Mouse (Mus musculus): ENCODE measurements at regions not wholly inside any gene's neighbourhood (a gene's known extent, or its start where the extent isn't known, plus 50 kb on each side); places are given as distances from the start of the nearest gene placed in this dataset.

DNA sequence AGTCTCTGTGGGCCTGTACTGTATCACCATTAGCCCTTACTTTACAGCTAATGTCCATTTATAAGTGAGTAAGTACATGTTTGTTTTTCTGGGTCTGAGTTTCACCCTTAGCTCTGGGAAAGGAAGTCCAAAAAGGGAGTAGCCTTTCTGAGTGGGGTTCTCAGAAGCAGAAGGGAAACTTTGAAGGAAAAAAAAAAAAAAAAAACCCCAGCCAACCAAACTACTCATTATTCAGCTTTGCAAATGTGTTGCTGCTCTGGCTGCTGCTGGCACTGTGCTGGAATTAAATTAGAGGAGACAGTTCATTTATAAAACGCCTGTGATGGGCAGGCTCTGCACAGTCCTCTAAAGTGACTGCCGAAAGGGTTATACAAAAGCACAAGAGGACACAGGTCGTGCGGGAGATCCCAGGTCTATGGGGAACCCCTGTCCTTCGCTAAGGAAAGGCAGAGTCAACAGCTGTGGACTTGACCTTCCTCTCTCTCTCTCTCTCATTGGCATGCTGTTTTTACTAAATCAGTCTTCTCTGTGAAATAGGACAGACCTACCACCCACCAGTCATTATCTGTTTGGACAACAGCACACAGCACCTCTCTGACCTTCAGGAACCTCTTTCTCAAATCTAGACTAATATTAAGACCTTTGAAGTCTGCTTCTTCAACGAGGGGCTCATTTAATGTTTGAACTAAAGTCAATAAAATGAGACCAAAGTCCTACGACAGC, 165.4 kb downstream of the Cd47 start:
- DNase-seq (ENCODE audit: low read depth, low spot score) = no peak

DNA sequence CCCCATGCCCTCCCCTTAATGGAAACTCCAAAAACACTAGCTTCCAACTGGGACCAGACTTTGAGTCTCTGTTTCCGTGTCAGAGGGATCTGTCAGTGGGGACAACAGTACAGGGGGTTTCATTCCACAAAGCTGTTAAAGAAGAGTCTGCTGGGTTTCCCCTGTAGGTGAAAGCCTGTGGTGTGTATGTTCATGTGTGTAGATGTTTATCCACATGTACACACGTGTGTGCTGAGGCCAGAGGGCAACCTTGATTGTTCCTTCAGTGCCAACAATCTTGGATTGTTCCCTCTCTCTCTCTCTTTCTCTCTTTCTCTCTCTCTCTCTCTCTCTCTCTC, 165.9 kb downstream of the Cd47 start:
- DNase-seq (ENCODE audit: low read depth, low spot score) = no peak

DNA sequence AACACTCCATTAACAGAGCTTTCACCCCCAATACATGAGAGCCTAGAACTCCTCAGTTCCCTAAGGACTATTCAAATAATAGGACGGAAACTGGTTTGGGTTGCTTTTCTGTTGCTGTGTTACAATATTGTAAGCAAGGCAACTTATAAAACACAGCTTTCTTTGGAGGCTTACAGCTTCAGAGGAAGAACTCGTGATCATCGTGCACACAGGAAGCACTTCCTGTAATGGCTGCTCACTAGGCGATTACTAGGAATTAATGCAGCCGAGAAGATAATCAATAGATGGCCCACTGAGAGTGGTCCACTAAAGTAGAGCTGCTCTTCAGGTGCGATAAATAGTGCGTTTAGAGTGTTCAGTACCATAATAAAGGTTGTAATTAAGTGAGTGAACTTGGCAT, 166.8 kb downstream of the Cd47 start:
- no peak for DNase-seq (ENCODE audit: low read depth, low spot score)

DNA sequence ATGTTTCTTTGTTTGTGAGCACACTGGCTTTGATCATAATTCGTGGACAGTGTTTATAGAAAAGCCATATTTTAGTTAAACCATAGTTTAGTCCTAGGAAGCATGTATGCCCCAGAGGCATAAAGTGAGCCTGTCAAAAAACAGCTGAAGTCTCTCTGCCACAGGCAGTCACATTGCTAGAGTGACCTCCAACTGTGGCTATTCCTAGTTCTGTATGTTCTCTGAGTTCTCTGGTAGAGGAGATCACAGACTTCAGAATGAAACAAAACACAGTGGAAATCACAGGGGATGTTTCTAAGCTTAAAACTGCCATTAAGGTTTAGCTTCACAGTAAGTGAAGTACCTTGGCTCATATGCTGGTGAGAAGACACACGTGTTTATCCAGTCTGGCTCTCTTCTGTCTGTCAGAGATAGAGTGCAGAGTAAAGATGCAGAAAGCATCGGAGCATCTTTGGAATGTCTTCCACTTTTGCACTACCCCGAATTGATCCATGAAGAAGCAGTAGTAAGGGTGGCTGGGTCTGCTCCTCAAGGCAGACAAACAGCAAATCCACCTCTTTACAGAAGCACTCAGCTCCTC, 168.0 kb downstream of the Cd47 start:
- no peak for DNase-seq (ENCODE audit: low read depth, low spot score)

DNA sequence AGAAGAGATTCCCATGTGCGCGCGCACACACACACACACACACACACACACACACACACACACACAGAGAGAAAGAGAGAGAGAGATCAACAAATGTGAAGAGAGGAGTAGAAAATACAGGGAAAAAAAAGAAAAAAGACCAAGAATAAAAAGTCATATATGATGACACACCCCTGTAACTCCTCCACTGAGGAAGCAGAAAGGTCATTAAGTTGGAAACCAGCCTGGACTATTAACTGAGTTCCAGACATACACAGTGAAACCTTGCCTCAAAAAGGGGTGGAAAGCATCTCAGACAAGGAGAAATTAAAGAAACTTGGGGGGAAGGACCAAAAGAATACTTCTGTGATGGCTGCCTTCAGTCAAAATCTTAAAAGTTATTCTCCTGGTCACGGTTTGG, 168.7 kb downstream of the Cd47 start:
- DNase-seq (ENCODE audit: low read depth, low spot score) = no peak

DNA sequence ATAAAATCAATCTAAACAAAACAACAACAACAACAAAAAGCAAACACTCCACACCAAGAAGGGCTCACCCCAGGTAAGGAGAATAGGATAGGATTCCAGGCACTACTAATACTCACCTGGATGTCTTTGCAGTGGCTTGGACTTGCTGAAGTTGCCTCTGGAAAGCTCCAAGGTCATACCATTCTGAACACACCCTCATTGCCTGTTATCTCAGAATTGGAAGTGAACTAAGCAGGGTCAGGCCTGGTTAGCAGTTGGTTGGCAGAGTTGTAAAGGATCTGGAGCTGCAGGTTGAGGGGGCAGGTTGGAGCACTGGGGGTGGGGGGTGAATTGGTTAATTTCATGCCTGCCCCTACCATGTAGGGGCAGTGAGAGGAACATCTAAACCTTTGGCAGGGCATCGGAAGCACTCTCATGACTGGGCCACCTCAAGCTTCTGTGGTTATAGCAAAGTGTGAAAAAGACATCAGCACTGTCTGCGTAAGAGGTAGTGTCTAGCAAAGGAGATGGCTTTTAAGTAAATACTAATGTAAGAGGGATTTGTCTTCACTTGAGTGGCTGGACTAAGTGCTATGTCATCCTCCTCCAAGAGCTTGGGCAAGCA, 169.5 kb downstream of the Cd47 start:
- DNase-seq (ENCODE audit: low read depth, low spot score) = no peak

DNA sequence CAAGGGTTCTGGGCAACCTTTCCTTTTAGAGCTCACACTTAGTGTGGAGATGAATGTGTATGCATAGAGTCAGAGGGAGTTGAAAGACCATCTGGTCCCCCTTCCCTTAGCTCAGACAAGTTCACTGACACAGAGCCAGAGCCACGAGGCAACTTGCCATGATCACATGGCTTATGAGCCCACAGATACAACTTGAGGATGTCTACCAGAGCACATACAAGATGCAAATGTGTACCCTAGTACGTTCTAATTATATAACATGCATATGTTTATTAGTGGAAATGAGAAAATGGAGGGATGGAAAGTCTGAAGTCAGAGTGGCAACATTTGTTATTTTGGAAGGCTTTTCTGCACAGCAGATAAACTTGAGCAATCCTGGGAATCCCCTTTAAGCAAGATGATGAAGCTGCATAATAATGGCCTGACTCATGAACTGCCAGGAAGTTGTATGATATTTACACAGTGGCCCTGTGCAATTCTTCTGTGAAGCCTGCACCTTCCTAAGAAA, 170.0 kb downstream of the Cd47 start:
- no peak for DNase-seq (ENCODE audit: low read depth, low spot score)

DNA sequence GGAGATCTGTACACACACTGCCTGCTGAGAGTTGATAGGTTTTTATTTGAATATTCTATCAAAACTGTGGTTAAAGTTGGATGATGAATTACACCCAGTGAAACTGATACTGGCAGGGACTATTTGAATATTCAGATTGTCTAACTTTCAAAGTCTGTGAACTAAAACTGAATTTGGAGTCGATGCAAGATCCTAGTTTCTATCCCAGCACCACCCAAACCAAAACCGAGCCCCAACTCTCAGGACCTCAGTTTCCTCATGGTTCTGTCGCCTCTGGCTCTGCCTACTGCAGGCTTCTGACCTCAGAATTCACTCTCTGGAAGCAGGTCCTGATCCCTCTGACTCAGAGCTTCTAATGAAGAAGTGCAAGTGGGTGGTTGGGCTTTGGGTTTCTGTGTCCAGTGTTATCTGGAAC, 170.8 kb downstream of the Cd47 start:
- DNase-seq (ENCODE audit: low read depth, low spot score) = no peak

DNA sequence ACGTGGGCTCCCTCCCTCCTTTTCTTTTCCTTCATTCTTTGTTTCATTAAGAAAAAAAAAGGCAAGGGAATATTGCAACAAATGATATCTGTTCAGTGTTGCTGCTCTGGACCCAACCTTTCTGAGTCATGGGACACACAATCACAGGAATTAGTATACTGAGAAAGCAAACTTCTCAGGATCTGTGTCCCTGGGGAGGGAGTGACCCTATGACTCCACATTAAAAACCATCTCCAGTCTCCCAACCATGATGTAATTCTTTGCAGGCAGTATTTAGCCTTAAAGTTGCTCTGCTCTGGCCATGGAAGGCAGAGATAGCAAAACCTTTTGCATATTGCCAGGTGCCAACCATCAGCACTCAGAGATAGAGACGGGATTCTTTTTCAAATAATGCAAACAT, 176.9 kb downstream of the Cd47 start:
- DNase-seq (ENCODE audit: low read depth, low spot score) = no peak

DNA sequence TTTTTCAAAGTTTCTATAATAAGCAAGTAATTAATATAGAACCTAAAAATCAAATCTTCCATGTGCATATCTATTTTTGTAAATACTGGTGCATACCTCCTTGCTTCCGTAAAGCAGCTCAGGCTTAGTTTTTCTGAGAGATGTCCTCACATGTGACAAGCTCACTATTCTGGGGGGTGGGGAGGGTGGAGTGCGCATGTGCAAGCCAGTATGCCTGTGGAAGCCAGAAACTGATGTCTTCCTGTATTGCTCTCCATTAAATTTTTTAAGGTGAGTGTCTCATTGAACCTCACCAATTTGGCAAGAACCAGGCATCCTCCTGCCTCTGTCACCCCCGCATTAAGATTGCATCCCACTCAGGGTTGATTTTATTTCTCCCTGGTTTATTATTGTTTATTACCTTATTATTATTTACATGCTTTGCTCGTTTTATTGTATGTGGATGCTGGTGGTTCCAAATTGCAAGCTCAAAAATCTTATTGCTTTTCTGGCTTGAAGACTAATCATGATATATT, 179.2 kb downstream of the Cd47 start:
- DNase-seq (ENCODE audit: low read depth, low spot score) = no peak

DNA sequence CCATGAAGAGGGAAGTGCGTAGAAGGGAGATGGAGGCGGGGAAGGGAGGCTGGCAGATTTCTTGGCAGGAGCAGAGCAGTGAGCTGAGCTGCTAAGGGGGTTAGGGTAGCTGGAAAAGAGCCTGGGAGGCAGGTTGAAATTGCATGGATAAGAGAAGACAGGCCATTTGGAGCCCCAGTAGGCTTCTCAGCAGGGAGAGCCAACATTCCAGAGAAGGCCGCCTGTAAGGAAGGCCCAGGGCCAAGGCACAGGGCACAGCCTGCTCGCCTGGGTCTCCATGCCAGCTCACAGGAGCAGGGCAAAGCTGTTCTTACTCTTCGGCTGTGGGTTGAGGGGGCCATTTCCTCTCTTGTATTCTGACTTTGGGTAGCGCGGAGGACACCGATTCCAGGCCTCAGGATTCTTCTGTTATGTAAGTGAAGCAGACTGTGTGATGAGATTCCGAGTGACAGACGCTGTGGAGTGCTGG, 179.9 kb downstream of the Cd47 start:
- DNase-seq (ENCODE audit: low read depth, low spot score) = peak; percentile 50

DNA sequence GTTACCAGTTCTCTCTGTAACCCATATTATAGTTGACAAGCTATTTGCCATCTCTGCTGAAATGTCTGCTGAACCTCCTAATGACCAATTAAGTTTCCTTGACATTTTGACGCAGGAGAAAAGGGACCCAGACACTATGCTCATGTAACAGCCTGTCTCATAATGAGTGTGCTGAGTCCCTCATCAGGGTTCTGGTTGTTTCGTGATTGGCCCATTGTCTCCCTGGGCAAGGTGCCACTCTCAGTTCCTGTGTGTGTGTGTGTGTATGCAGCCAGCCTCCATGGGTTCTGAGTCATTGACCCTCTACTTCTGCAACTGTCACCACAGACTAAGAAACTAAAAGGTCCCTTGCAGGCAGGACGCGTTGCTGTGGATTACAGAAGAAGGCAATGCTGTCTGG, 181.8 kb downstream of the Cd47 start:
- no peak for DNase-seq (ENCODE audit: low read depth, low spot score)

DNA sequence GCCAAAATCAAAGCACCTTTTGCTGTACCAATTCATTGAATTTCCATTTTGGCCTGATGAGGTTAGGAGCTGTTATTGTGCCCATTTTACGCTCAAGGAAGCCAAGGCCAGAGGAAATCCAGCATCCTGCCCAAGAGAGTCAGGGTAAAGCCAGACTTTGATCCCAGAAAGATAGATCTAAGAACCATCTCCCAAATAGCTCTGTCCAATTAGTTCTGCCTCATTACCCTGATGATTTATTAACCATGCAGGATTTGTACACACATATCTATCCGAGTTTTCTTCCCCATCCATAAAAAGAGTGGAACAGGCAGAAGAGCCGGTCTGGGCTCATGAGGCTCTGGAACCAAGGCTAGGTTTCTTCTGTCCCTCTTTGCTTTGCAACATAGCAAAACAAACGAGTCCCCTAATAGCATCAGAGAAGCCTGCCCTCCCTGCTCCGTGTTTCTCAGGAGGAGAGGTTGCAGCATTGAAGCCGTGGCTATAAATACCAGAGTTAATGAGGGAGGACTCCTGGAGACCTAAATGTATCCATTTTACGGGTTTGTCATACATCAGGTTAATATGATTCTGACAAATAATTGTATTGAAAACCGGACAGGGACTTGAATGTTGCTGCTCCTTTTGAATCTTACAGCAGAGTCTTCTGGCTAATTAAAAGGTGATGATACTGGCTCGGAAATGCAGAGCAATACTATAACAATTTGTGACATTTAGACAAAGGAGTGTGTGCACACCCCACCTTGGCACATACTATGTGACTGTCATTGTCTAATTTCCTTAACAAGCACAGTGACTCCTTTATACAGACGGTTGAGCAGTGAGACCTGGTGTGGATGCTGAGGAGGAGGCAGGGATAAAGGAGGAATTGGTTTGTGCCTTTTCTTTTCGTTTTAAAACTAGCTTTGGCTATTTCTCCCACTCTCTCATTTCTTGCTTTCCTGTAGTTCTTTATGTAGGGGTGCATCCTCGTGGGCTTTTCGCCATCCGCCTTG, 185.0 kb downstream of the Cd47 start:
- no peak for DNase-seq (ENCODE audit: low read depth, low spot score)

DNA sequence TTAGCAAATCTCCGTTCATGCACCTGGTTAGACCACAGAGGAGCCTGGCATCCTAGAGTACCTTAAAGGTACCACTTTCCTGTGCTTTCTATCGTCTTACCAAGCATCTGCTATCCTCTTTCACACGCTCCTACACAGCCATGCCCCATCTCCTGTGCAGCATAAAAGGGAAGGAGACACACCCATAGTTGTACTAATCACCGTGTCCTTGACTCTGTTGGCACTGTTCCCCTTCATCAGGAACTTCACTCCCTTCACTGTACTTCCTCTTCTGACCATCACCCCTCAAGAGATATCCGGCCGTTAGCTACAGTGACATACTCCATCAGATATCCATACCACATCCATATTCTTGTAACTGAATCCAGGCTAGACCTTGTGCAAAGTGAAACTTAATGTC, 186.6 kb downstream of the Cd47 start:
- DNase-seq (ENCODE audit: low read depth, low spot score) = peak; percentile 44

DNA sequence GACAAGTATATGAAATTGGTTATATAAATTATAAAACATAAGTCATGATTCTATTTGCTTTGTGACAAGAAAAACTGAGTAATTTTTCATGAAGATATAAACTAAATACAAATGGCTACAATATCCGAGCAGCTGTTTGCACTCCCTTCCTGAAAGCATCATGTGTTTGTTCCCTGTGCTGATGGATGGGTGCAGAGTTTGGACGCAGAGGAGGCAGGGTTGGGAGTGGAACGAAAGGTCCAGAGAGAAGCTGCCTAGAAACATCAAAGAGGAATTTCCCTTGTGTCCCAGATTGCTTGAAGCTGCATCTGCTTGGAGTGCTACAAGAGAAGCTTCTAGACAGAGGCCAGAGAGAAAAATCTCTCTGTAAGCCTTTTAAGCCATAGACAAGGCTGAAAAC, 195.5 kb downstream of the Cd47 start:
- no peak for DNase-seq (ENCODE audit: low read depth, low spot score)

DNA sequence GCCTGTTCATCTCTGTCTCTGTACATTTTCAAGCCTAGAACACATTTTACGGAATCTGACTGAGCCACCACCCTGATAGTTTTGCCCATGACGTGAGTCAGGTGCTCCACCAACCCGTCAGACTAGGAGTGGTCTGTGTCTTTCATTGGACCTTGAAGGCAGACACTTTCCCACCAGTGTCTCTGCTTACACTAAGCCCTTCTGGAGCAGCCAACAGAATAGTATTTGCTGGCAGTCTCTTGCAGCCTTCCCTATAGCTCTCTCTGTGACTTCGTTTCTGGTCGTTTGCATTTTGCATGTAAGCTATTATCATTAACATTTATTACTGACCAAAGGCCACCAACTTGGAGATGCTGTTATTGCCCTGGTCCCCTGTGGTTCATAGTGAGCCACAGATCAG, 196.3 kb downstream of the Cd47 start:
- DNase-seq (ENCODE audit: low read depth, low spot score) = no peak

DNA sequence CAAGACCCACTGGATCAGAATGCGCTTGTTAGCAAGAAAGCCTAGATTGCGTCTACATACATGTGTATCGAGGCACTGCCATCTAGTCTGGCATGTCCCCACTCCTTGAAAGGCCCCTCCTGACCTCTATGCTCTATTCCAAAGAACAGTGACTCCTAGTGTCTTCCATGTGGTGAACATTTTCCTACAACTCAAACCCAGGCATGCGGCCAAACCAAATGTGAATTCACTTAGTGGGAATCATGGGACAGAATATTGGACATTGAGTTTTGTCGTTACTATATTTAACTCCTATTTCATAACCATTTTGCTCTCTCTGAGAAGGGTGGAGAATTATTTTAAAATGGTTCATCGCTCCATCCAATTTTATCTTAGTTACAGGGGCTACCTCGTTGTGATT, 196.7 kb downstream of the Cd47 start:
- DNase-seq (ENCODE audit: low read depth, low spot score) = no peak

DNA sequence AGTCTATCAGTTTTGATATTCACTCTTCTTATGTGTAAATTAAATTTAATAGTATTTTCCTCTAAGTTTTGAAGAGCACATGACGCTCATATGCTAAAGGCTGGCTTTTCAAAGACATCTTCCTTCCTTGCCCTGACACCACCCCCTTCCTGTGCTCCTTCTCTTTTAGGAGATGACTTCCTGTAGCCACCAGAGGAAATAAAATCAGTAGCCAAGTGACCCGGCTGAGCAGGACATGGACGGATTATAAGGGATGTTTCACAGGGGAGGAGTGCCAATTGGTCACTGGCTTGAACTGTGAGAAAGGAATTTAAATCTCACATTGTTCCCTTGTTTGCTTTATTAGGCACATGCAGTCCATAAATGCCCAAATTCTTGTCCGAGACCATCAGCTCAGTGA, 200.5 kb downstream of the Cd47 start:
- no peak for DNase-seq (ENCODE audit: low read depth, low spot score)

DNA sequence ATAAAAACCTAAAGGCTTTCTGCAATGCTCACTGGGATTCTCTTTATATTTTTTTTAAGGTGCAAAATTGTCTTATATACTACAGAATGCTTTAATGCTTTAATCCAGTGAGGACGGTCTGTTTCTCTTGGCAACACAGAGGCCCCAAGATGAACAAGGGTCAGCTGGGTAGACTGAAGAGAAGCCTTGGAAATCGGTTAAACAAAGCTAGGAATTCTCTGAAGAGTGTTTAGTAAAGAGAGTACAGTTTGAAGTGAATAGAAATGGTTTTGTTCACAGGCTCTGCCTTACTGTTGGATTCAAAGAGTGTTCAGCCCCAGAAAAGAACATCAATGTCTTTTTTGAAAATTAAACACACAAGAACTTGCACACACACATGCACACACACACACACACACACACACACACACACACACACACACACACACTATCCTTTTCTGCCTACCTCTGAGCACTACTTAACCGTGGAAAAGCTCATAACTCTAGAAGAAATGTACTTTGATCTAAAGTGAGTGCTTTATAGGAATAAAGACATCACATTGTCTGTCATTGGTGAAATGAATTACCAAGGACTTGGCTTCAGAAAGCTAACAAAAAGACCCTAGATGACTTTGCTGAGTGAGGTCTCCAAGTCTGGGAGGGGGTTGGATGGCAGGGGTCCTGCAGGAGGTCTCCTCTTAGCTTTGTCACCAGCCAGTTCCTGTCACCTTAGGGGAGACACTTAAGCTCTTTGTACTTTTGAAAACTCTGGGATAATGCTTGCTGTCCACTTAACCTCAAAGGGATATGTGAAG, 201.5 kb downstream of the Cd47 start:
- DNase-seq (ENCODE audit: low read depth, low spot score) = no peak

DNA sequence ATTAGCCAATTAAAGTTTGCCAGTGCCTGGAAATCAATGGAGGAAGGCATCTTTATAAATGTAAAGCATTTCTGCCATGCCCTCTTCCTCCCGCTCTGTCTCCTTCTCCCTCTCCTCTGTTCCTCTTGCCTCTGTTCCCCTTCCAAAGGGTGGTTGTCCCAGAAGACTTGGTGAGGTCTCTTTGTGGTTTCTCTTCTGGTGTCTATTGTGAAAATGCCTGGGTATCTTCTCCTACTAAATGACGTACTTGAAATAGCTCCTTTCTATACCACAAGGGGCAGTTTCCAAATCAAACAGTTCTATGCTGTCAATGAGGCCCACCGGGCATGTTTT, 202.1 kb downstream of the Cd47 start:
- DNase-seq (ENCODE audit: low read depth, low spot score) = no peak

DNA sequence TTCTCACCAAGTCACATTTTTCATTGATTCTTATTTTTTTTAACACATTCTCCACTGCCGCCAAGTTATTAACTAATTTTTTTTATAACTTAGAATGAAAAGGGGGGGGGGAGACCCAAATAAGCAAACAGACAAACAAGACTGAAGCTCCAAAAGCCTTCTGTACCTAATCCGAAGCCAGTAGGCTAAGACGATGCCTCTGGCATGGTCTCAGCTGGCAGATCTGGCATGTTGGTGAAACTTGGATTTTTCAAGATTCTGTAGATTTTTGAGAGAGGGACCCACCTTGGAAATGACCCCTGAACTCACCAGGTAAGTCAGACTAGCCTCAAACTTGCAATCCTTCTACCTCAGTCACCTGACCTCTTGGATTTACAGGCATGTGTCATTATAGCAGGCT, 208.7 kb downstream of the Cd47 start:
- no peak for DNase-seq (ENCODE audit: low read depth, low spot score)

Data from ES-CJ7 (cell line).